Mouse (Mus musculus) MEL (cell line): ENCODE data around the gene Rnf130. TPM values are rescaled to one million over a fixed set of nuclear protein-coding genes. Genes with fewer than 3 reads are reported as not detected.

ENCODE experiments used
- DNase-seq: peaks from one replicate; pipeline ENCODE4 v3.0.0; 2011; ENCODE audit warnings: low read depth, low spot score
- H3K27ac ChIP-seq: 2 replicates; pipeline ENCODE4 v1.5.1; 2012; ENCODE audit warnings: low read depth, mild to moderate bottlenecking, control low read depth, low read length, moderate library complexity; ENCODE audit not compliant: control insufficient read depth
- H3K27me3 ChIP-seq, 2 experiments: fragments of 150-350 bp in 1 of 2; sonication (generic) in 1 of 2; 2 replicates each; pipeline ENCODE4 v1.6.1; 2012; ENCODE audit warnings: low read length in 2 of 2, mild to moderate bottlenecking in 2 of 2, improper control_type of control experiment in 1 of 2, moderate library complexity in 1 of 2; ENCODE audit not compliant: insufficient read depth in 2 of 2, control insufficient read depth in 1 of 2
- H3K36me3 ChIP-seq, 2 experiments: 2 replicates each; pipeline ENCODE4 v1.6.1; 2012 to 2014; ENCODE audit warnings: low read length in 2 of 2, improper control_type of control experiment in 1 of 2, inconsistent platforms in 1 of 2, mild to moderate bottlenecking in 1 of 2; ENCODE audit not compliant: insufficient read depth in 2 of 2, control insufficient read depth in 1 of 2
- H3K4me1 ChIP-seq, 2 experiments: fragments of 150-350 bp in 1 of 2; sonication (generic) in 1 of 2; 2 replicates each; pipeline ENCODE4 v1.6.1; 2012; ENCODE audit warnings: low read length in 2 of 2, improper control_type of control experiment in 1 of 2, mild to moderate bottlenecking in 1 of 2; ENCODE audit not compliant: insufficient read depth in 2 of 2, control insufficient read depth in 1 of 2
- H3K4me3 ChIP-seq, 2 experiments: fragments of 150-350 bp in 1 of 2; sonication (generic) in 1 of 2; 2 replicates each; pipeline ENCODE4 v1.5.1; 2012; ENCODE audit warnings: low read depth in 2 of 2, low read length in 2 of 2, mild to moderate bottlenecking in 2 of 2, moderate library complexity in 2 of 2, control low read depth in 1 of 2, improper control_type of control experiment in 1 of 2; ENCODE audit not compliant: control insufficient read depth in 1 of 2, insufficient read depth in 1 of 2
- H3K79me2 ChIP-seq: 2 replicates; pipeline ENCODE4 v1.6.1; 2012; ENCODE audit warnings: mild to moderate bottlenecking, low read length, moderate library complexity; ENCODE audit not compliant: control insufficient read depth, poor library complexity, insufficient read depth
- H3K9ac ChIP-seq: 2 replicates; pipeline ENCODE4 v1.6.1; 2012; ENCODE audit warnings: low read depth, mild to moderate bottlenecking, control low read depth, low read length, moderate library complexity; ENCODE audit not compliant: control insufficient read depth, poor library complexity, severe bottlenecking
- H3K9me3 ChIP-seq: fragments of 150-350 bp; sonication (generic); replicated peaks from 2 replicates; pipeline ENCODE4 v1.6.1; 2012; ENCODE audit warnings: mild to moderate bottlenecking, low read length, improper control_type of control experiment, moderate library complexity; ENCODE audit not compliant: insufficient read depth
- BHLHE40 ChIP-seq: IDR thresholded peaks from 2 replicates; pipeline ENCODE4 v1.6.1; 2012; ENCODE audit warnings: low read depth, mild to moderate bottlenecking, inconsistent platforms, low read length, improper control_type of control experiment, borderline replicate concordance
- CTCF ChIP-seq, 3 experiments: IDR thresholded peaks in 2 of 3; conservative IDR thresholded peaks in 1 of 3; 2 replicates each; pipeline ENCODE4 v1.5.1; 2011 to 2012; ENCODE audit warnings: low read length in 3 of 3, low read depth in 2 of 3, mild to moderate bottlenecking in 2 of 3, improper control_type of control experiment in 1 of 3, inconsistent platforms in 1 of 3, mixed read lengths in 1 of 3, moderate library complexity in 1 of 3; ENCODE audit not compliant: control insufficient read depth in 1 of 3, insufficient read depth in 1 of 3, poor library complexity in 1 of 3, severe bottlenecking in 1 of 3
- GATA1 ChIP-seq: IDR thresholded peaks from 2 replicates; pipeline ENCODE4 v1.6.1; 2011; ENCODE audit warnings: low read depth, low read length, improper control_type of control experiment
- JUND ChIP-seq: IDR thresholded peaks from 2 replicates; pipeline ENCODE4 v1.6.1; 2011; ENCODE audit warnings: low read depth, mild to moderate bottlenecking, improper control_type of control experiment, low read length
- MAX ChIP-seq: IDR thresholded peaks from 2 replicates; pipeline ENCODE4 v1.6.1; 2011; ENCODE audit warnings: low read length, improper control_type of control experiment
- NELFE ChIP-seq: IDR thresholded peaks from 2 replicates; pipeline ENCODE4 v1.6.1; 2011; ENCODE audit warnings: low read depth, low read length, improper control_type of control experiment
- POLR2A ChIP-seq, 2 experiments: IDR thresholded peaks; 2 replicates each; pipeline ENCODE4 v1.6.1; 2011 to 2012; ENCODE audit warnings: low read length in 2 of 2, mild to moderate bottlenecking in 2 of 2, control low read depth in 1 of 2, improper control_type of control experiment in 1 of 2, low read depth in 1 of 2, moderate library complexity in 1 of 2; ENCODE audit not compliant: control insufficient read depth in 1 of 2, insufficient read depth in 1 of 2, poor library complexity in 1 of 2
- RAD21 ChIP-seq: IDR thresholded peaks from 2 replicates; pipeline ENCODE4 v1.6.1; 2011; ENCODE audit warnings: mild to moderate bottlenecking, low read depth, low read length, improper control_type of control experiment
- SIN3A ChIP-seq: IDR thresholded peaks from 2 replicates; pipeline ENCODE4 v1.6.1; 2012; ENCODE audit warnings: low read length, improper control_type of control experiment, inconsistent platforms
- TBP ChIP-seq: IDR thresholded peaks from 2 replicates; pipeline ENCODE4 v1.8.0; 2011; ENCODE audit warnings: low read depth, low read length, improper control_type of control experiment
- TCF12 ChIP-seq: IDR thresholded peaks from 2 replicates; pipeline ENCODE4 v1.6.1; 2014; ENCODE audit warnings: low read depth, mild to moderate bottlenecking, inconsistent platforms, low read length, improper control_type of control experiment, moderate library complexity
- polyA plus RNA-seq, 2 experiments: library from polyadenylated mRNA; stranded (reverse) in 1 of 2; unstranded in 1 of 2; fragments of >175 nt in 1 of 2; fragments of >200 nt in 1 of 2; gene quantifications; 2 replicates each; pipeline versions ENCODE4 v1.2.1 to v1.2.4; 2012; ENCODE audit warnings: low replicate concordance in 2 of 2, low read depth in 1 of 2; ENCODE audit not compliant: insufficient read length in 2 of 2, insufficient read depth in 1 of 2, missing spikeins in 1 of 2
- total RNA-seq: library from RNA; depleted of rRNA; stranded (reverse); fragments of 300-350 nt; gene quantifications from 2 replicates; pipeline ENCODE4 v1.2.3, GENCODE M21; 2012

Gene Rnf130
- total and polyA plus RNA-seq, 3 experiments, result 59.5 to 507 (median 78.2) TPM

GRCm38 (mm10) chr11:50018848-50019247 lies 6.3 kb upstream of the Rnf130 start (continued):
- peak; percentile 37; the same call in 1 of the 2 replicates for TF ChIP-seq TCF12
- no peak for TF ChIP-seq JUND

GRCm38 (mm10) chr11:50022085-50022484 lies 3.1 kb upstream of the Rnf130 start:
- H3K27ac ChIP-seq, result no peak overlapping the region
- no peaks in the 10 kb centered on the region for H3K27me3 ChIP-seq
- no peaks in the 10 kb centered on the region for H3K9me3 ChIP-seq
- peaks cover 17% of the 10 kb centered on the region for H3K79me2 ChIP-seq
- H3K9ac ChIP-seq, result no peak overlapping the region
- TF ChIP-seq BHLHE40 (no peak), NELFE (no peak), SIN3A (no peak), RAD21 (no peak), GATA1 (no peak), JUND (no peak), CTCF (IDR thresholded peaks at IDR 0.05 in 2 of 3, conservative IDR thresholded peaks at IDR 0.05 in 1 of 3; ENCODE audit: control insufficient read depth in 1 of 3, insufficient read depth in 1 of 3, low read depth in 2 of 3, low read length in 3 of 3, poor library complexity in 1 of 3, severe bottlenecking in 1 of 3) (no peak), TBP (no peak), TCF12 (no peak), MAX (no peak)
- no peak overlapping the region for H3K4me3 ChIP-seq
- DNase-seq, result no peak
- peaks cover 0 to 30% of the 10 kb centered on the region in 2 experiments; a peak in 3 of 4 replicates for H3K36me3 ChIP-seq
- H3K4me1 ChIP-seq, result peaks cover 16 to 27% of the 10 kb centered on the region in 2 experiments

GRCm38 (mm10) chr11:50024445-50024832 lies 707 bp upstream of the Rnf130 start:
- Histone ChIP-seq H3K36me3 (peaks cover 0 to 40% of the 10 kb centered on the region in 2 experiments; a peak in 3 of 4 replicates), H3K79me2 (peaks cover 29% of the 10 kb centered on the region), H3K27me3 (no peaks in the 10 kb centered on the region), H3K9me3 (no peaks in the 10 kb centered on the region), H3K4me3 (peak overlapping the region in 1 of 2 experiments; percentile 88; a peak in 2 of 4 replicates), H3K4me1 (peaks cover 18% of the 10 kb centered on the region in 2 experiments), H3K27ac (no peak overlapping the region), H3K9ac (peak overlapping the region; percentile 82)
- no peak for DNase-seq
- 0 out of 4 replicates have a peak, but pooled peaks of 1 of the 2 experiments have one; percentile 30 for TF ChIP-seq POLR2A (IDR thresholded peaks at IDR 0.05; ENCODE audit: control insufficient read depth in 1 of 2, insufficient read depth in 1 of 2, low read depth in 1 of 2, low read length in 2 of 2, poor library complexity in 1 of 2)
- no peak for TF ChIP-seq CTCF (IDR thresholded peaks at IDR 0.05 in 2 of 3, conservative IDR thresholded peaks at IDR 0.05 in 1 of 3; ENCODE audit: control insufficient read depth in 1 of 3, insufficient read depth in 1 of 3, low read depth in 2 of 3, low read length in 3 of 3, poor library complexity in 1 of 3, severe bottlenecking in 1 of 3)
